Mouse (Mus musculus): ENCODE data around the gene Cxcl10. TPM values are rescaled to one million over a fixed set of nuclear protein-coding genes. Genes with fewer than 3 reads are reported as not detected.

The Cxcl10 gene
- 7.0 and 14.7 TPM in 2 replicates for polyA plus RNA-seq (2012; rRNA removed)

GRCm38 (mm10) chr5:92348794-92349413 is at the start of gene Cxcl10:
Gene Cxcl10 (minus strand): TSS chr5:92348889.
- no peak for DNase-seq (ENCODE audit: low spot score)

GRCm38 (mm10) chr5:92398153-92398552 is 49.5 kb upstream of the Cxcl10 start:
- DNase-seq (ENCODE audit: low spot score): no peak

- no peak for DNase-seq (ENCODE audit: low spot score)
Observed at GRCm38 (mm10) chr5:92396476-92396875, 47.8 kb upstream of the Cxcl10 start.

GRCm38 (mm10) chr5:92395764-92396163 is 47.1 kb upstream of the Cxcl10 start:
- DNase-seq (ENCODE audit: low spot score): no peak

- DNase-seq (ENCODE audit: low spot score): no peak
Observed at GRCm38 (mm10) chr5:92393863-92394262, 45.2 kb upstream of the Cxcl10 start.

GRCm38 (mm10) chr5:92392542-92392941 is 43.9 kb upstream of the Cxcl10 start:
- no peak for DNase-seq (ENCODE audit: low spot score)

GRCm38 (mm10) chr5:92390615-92391014 is 41.9 kb upstream of the Cxcl10 start:
- DNase-seq (ENCODE audit: low spot score): no peak

- no peak for DNase-seq (ENCODE audit: low spot score)
Observed at GRCm38 (mm10) chr5:92389977-92390376, 41.3 kb upstream of the Cxcl10 start.

- DNase-seq (ENCODE audit: low spot score): no peak
Observed at GRCm38 (mm10) chr5:92387433-92387832, 38.7 kb upstream of the Cxcl10 start.

- DNase-seq (ENCODE audit: low spot score): no peak
Observed at GRCm38 (mm10) chr5:92386643-92387042, 38.0 kb upstream of the Cxcl10 start.

- no peak for DNase-seq (ENCODE audit: low spot score)
Observed at GRCm38 (mm10) chr5:92386102-92386501, 37.4 kb upstream of the Cxcl10 start.

- no peak for DNase-seq (ENCODE audit: low spot score)
Observed at GRCm38 (mm10) chr5:92384855-92385254, 36.2 kb upstream of the Cxcl10 start.

GRCm38 (mm10) chr5:92383747-92384146 is 35.1 kb upstream of the Cxcl10 start:
- no peak for DNase-seq (ENCODE audit: low spot score)

GRCm38 (mm10) chr5:92382349-92382679 is 33.6 kb upstream of the Cxcl10 start:
- DNase-seq (ENCODE audit: low spot score): no peak

- DNase-seq (ENCODE audit: low spot score): no peak
Observed at GRCm38 (mm10) chr5:92381550-92382348, 33.1 kb upstream of the Cxcl10 start.

- DNase-seq (ENCODE audit: low spot score): no peak
Observed at GRCm38 (mm10) chr5:92376795-92377405, 28.2 kb upstream of the Cxcl10 start.

- no peak for DNase-seq (ENCODE audit: low spot score)
Observed at GRCm38 (mm10) chr5:92375368-92375767, 26.7 kb upstream of the Cxcl10 start.

- DNase-seq (ENCODE audit: low spot score): no peak
Observed at GRCm38 (mm10) chr5:92374721-92375142, 26.0 kb upstream of the Cxcl10 start.

GRCm38 (mm10) chr5:92372605-92373004 is 23.9 kb upstream of the Cxcl10 start:
- no peak for DNase-seq (ENCODE audit: low spot score)

- DNase-seq (ENCODE audit: low spot score): no peak
Observed at GRCm38 (mm10) chr5:92371361-92371976, 22.8 kb upstream of the Cxcl10 start.

GRCm38 (mm10) chr5:92370891-92371290 is 22.2 kb upstream of the Cxcl10 start:
- DNase-seq (ENCODE audit: low spot score): no peak

GRCm38 (mm10) chr5:92370392-92370791 is 21.7 kb upstream of the Cxcl10 start:
- DNase-seq (ENCODE audit: low spot score): no peak

All from urinary bladder, adult 2 months (tissue).